Mouse (Mus musculus) erythroblast, adult 5-6 weeks (primary cell): ENCODE measurements at regions not wholly inside any gene's neighbourhood (a gene's known extent, or its start where the extent isn't known, plus 50 kb on each side); places are given as distances from the start of the nearest gene placed in this dataset.

Experiments
- ATAC-seq: replicated peaks from 2 replicates; pipeline ENCODE4 v1.8.0; 2016; ENCODE audit warnings: moderate number of reproducible peaks, mild to moderate bottlenecking, moderate TSS enrichment, inconsistent platforms; ENCODE audit not compliant: poor library complexity, low FRiP score, severe bottlenecking

GRCm38 (mm10) chr3:11094804-11095203, 759.3 kb upstream of the Gm38303 start:
- no peak for ATAC-seq

DNA sequence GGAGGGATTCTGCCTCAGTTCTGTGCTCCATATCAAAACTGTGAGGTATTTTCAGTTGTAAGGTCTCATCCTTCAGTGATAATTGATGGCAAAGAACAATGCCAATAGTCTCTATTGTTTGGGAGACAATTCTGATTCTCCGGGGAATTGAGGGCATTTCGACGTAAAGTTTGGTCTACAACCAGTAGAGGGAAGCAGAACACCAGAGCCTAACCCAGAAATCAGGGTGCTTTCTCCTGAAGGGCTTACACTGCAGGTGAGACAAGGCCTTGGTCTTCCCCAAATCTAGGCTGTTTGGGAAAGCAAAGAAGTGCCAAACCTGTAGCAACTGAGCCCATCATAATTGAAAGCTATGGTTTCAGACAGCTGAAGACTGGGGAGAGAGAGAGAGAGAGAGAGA, 758.7 kb upstream of the Gm38303 start:
- ATAC-seq, result no peak

GRCm38 (mm10) chr3:11083291-11083690, 747.8 kb upstream of the Gm38303 start:
- ATAC-seq, result no peak

DNA sequence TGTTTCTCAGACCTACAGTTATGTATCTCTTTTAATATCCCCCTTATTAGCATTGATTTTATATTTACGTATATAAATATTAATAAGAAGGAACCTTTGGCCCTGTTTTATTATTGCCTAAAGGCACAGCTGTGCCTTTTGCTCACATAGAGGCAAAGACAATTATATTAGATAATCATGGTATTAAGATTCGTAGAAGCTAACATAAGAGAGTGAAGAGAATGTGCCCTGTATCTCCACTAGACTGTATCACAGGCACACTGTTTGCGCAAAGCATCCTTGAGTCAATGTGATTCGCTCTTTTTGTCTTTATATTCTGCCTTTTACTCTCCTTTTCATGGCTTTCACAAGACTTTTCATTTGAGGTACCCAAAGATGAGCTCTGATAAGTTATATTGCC, 738.5 kb upstream of the Gm38303 start:
- no peak for ATAC-seq

DNA sequence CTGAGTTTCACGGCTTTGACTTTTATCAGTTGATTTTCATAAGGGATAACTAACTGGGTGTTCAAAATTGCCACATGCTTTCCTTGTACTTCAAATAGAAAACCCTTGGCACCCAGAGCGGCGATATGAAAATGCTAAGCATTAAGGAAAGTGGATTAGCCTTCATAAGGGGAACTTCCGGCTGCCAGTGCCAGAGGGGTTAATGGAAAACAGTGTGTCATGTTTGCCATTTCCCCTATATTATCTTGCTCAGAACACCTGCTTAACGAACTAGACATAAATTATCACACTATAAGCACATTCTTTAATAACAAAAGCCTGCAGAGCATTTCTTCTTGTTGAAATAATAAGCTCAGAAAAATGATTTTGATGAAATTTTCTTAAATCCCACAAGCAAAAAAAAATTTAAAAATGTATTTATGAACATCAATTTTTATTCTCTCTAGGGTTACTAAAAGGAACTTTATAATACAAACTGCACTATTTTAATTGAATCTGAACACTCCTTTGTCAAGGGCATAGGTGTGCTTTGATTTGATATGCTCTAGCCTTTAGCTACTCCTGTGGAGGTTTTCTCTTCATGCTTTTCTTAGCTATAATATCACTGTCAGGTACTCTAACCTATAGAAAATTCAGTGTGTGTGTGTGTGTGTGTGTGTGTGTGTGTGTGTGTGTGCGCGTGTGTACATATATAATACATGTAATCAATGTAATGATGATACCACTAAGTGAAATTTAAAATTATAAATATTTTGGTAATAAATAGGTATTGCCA, 699.7 kb upstream of the Gm38303 start:
- no peak for ATAC-seq

DNA sequence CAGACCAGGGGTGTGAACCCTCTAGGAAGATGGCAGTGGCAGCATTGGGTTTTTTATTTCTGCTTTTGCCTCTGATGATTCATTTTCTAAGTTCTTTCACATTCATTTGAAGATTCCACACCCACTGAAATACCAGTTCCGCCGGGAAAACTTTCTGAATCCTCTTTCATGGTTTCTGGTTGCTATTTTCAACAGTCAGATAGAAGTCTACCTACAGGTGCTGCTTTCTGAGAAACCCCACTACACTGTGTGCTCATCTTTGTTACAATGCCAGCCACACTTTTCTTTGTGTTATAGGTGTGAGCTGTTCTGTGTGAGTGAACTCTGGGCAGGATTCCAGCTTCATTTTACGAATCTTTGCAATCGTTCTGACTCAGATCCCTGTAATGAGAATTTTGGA, 694.5 kb upstream of the Gm38303 start:
- ATAC-seq, result no peak

DNA sequence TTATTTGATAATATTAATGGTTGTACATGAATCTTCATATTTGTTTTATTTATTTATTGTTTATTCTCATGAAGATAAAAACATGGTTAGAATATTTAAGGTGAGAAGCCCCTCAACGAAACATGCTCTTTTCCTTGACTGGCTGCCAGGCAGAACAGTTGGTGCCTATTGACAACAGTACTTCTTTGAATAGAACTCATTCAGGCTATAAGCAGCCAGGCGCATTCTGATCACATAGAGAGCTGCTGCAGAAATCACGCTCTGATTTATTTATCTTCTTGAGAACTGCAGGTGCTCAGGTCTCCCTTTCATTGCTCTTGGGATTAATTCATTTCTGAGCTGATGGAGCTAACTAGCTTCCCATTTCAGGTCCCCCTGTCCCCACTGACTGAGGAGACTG, 688.9 kb upstream of the Gm38303 start:
- no peak for ATAC-seq

GRCm38 (mm10) chr3:11020048-11020447, 684.6 kb upstream of the Gm38303 start:
- ATAC-seq, result no peak

- ATAC-seq, result peak; percentile 67; the same call in 1 of the 2 replicates
These were observed 679.4 kb upstream of the Gm38303 start for GRCm38 (mm10) chr3:11014911-11015310.

GRCm38 (mm10) chr3:11007363-11007762, 671.9 kb upstream of the Gm38303 start:
- ATAC-seq, result no peak

DNA sequence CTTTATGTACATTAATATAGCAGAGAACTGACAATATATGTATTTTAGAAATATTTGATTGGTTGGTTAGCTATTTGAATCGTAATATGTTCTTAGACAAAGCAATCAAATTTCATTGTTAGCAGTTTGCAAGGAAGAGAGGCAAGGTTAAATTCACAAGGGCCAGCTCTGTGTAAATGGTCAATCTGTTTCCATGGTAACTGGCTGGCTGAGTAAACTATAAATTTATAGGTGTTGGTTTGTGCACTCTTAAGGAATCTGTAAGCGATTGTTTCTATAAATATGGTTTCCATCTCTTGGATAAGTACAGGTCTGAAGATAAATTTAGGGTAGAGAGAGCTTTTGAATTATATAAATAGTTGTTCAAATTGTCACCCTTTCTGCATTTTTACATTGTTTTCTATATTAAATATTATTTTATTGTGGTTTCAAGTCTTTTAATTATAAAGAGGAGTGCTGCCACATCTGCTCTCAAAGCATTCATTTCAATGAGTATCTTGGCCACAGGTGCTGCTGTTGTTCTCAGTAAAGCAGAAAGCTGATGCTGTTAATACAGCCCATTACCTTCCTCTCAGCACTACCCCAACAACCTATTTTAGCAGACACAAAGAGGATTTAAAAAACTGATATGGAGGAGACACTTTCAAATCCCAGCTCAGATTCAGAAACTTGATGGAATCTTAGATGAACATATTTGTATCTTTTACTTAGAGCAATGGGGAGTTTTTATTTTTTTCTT, 671.2 kb upstream of the Gm38303 start:
- ATAC-seq, result no peak

- no peak for ATAC-seq
These were observed 643.5 kb upstream of the Gm38303 start for GRCm38 (mm10) chr3:10978968-10979367.

DNA sequence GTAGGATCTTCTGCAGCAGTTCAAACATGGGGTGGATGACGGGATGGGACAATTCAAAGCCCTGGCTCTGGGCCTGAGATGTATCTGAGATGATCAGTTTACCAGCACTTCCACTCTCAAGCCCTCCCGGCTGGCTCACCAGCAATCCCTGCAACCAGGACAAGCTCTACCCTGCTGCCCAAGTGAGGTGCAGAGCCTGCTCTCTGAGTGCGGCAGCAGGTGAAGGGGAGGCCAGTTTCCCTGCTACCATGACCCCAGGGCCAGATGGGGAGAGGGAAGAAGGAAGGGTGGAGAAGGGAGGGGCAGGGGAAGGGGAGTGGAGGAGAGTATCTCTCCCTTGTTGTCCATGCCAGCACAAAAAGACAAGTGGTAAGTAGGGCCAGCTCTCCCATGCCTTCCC, 638.9 kb upstream of the Gm38303 start:
- no peak for ATAC-seq

DNA sequence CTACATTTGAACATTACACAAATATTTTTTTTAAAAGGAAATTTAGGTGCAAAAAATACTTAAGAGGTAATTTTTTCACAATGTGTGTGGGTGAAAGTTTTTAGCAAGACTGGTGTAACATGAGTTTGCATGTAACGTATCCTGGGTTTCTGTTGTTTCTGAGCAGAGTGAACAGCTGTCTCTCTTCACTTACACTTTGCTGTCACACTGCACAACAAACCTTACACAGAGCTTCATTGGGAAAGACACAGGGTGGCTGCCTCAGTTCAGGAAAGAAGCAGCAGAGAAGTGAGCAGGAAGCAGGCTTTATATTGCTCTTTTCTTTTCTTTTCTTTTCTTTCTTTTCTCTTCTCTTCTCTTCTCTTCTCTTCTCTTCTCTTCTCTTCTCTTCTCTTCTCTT, 617.1 kb upstream of the Gm38303 start:
- ATAC-seq, result no peak

GRCm38 (mm10) chr3:10917056-10917455, 581.6 kb upstream of the Gm38303 start:
- no peak for ATAC-seq

- ATAC-seq, result no peak
These were observed 556.5 kb upstream of the Gm38303 start for GRCm38 (mm10) chr3:10891981-10892380.
